Mouse (Mus musculus): Measurements from ENCODE around the gene Naa15.

Gene Naa15

GRCm38 (mm10) chr3:51434871-51435595 lies 20.1 kb downstream of the Naa15 start:
- no peak for DNase-seq

- DNase-seq = no peak
Measured at GRCm38 (mm10) chr3:51468530-51468929, 53.6 kb downstream of the Naa15 start.

GRCm38 (mm10) chr3:51475706-51476105 lies 60.8 kb downstream of the Naa15 start:
- DNase-seq = no peak

- no peak for DNase-seq
Measured at GRCm38 (mm10) chr3:51479893-51480292, 64.9 kb downstream of the Naa15 start.

- DNase-seq = peak; percentile 70 to 73
Measured at GRCm38 (mm10) chr3:51481059-51481458, 66.1 kb downstream of the Naa15 start.

GRCm38 (mm10) chr3:51481881-51482280 lies 66.9 kb downstream of the Naa15 start:
- DNase-seq = no peak

GRCm38 (mm10) chr3:51482781-51483180 lies 67.8 kb downstream of the Naa15 start:
- DNase-seq = no peak

- DNase-seq = peak; percentile 97 to 99
Measured at GRCm38 (mm10) chr3:51483741-51484359, 68.9 kb downstream of the Naa15 start, which contains the start of gene Rab33b. Gene Rab33b, plus strand, starts transcription at chr3:51483920.

GRCm38 (mm10) chr3:51484370-51484769 lies 69.4 kb downstream of the Naa15 start:
- no peak for DNase-seq

- DNase-seq = no peak
Measured at GRCm38 (mm10) chr3:51485347-51485746, 70.4 kb downstream of the Naa15 start.

- no peak for DNase-seq
Measured at GRCm38 (mm10) chr3:51486491-51487195, 71.7 kb downstream of the Naa15 start.

- DNase-seq = no peak
Measured at GRCm38 (mm10) chr3:51490088-51490753, 75.3 kb downstream of the Naa15 start.

- no peak for DNase-seq
Measured at GRCm38 (mm10) chr3:51493272-51493838, 78.4 kb downstream of the Naa15 start.

GRCm38 (mm10) chr3:51494466-51494865 lies 79.5 kb downstream of the Naa15 start:
- no peak for DNase-seq

GRCm38 (mm10) chr3:51495646-51496045 lies 80.7 kb downstream of the Naa15 start:
- DNase-seq = no peak

GRCm38 (mm10) chr3:51497978-51498377 lies 83.0 kb downstream of the Naa15 start:
- no peak for DNase-seq

- no peak for DNase-seq
Measured at GRCm38 (mm10) chr3:51498659-51499058, 83.7 kb downstream of the Naa15 start.

- no peak for DNase-seq
Measured at GRCm38 (mm10) chr3:51499876-51500275, 84.9 kb downstream of the Naa15 start.

- no peak for DNase-seq
Measured at GRCm38 (mm10) chr3:51504385-51504952, 89.5 kb downstream of the Naa15 start.

GRCm38 (mm10) chr3:51505465-51505864 lies 90.5 kb downstream of the Naa15 start:
- DNase-seq = peak; percentile 16 to 34

- peak; percentile 86 to 87 for DNase-seq
Measured at GRCm38 (mm10) chr3:51510903-51511302, 96.0 kb downstream of the Naa15 start.

- DNase-seq = no peak
Measured at GRCm38 (mm10) chr3:51511983-51512382, 97.0 kb downstream of the Naa15 start.
